9 mouse cellular contexts compared by ENCODE assay signal in the genomic region with DNA sequence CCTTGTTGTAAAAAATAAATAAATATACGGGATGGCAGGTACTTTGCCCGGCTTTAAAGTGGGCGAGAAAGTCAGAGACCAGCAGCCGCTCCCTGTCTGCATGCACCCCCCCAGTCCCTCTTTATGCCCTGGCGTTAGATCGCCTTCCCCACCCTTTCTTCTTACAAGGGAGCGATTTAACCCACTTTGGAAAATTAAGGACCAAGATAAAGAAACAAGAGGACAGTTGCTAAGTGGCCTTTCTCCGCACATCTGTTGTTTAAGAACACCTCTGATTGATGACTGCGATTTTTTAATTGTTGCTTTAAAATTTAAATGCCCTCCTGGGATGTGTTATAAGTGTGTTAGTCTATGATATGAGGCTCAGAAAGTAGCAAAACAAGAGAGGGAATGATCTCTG. TPM values are rescaled to one million over a fixed set of nuclear protein-coding genes. Genes with fewer than 3 reads are reported as not detected.
A peak's percentile ranks its signal among the peaks of the same experiment; 100 is the strongest.
DNase-seq lines count a peak whose midpoint lies in the region; ATAC-seq and TF ChIP-seq lines count a peak whose summit lies in the region.
"Had no signal": no experiment of that assay in that cellular context is flagged by ENCODE, and none has a peak within 500 bp of the region (broad histone marks: within the 10 kb centered on the region; RNA-seq: fewer than 3 reads in every experiment).

No protein-coding gene starts in this region.

- DNase-seq in left cerebral cortex, adult 2 months (ENCODE audit: extremely low spot score in 1 of 2, low spot score in 2 of 2), result no peak
- DNase-seq in left cerebral cortex, adult 18-20 months (ENCODE audit: low spot score in 2 of 2), result no peak
- no peak for DNase-seq in forebrain, embryonic 11.5 days (ENCODE audit: low spot score)
- no peak for DNase-seq in hindbrain, postnatal 0 days (ENCODE audit: low spot score)
- no peak for DNase-seq in thymus, postnatal 4 days
- DNase-seq in frontal cortex, adult 2 months (ENCODE audit: extremely low spot score in 1 of 2, low spot score in 1 of 2), result no peak
- no peak for DNase-seq in frontal cortex, postnatal 14 days (ENCODE audit: low spot score in 2 of 2)
- DNase-seq: layer of hippocampus, adult 9-11 months had no signal

- peaks cover 3% of the 10 kb centered on the region for H3K36me3 ChIP-seq in forebrain, embryonic 11.5 days (ENCODE audit: control insufficient read depth, insufficient read depth, low read length)
- peaks cover 6% of the 10 kb centered on the region; the same call in 1 of the 2 replicates for H3K36me3 ChIP-seq in hindbrain, postnatal 0 days (ENCODE audit: insufficient read depth, low read length)
- no peaks in the 10 kb centered on the region for H3K36me3 ChIP-seq in neural tube, embryonic 13.5 days

- no peak for ATAC-seq in forebrain, embryonic 11.5 days (replicated peaks; ENCODE audit: low FRiP score)
- ATAC-seq in hindbrain, postnatal 0 days, result no peak
- no peak for ATAC-seq in neural tube, embryonic 13.5 days (ENCODE audit: low read depth)

- intact Hi-C loops in left cerebral cortex, adult 2 months (cut with DNase I), result loop anchor here (5.0 kb wide), 2 partner anchors 85 to 105 kb away; no protein-coding TSS in a partner anchor

- peak overlapping the region; percentile 58 for H3K4me2 ChIP-seq in forebrain, embryonic 11.5 days (ENCODE audit: low read depth, low read length, severe bottlenecking)
- peak overlapping the region; percentile 73 for H3K4me2 ChIP-seq in hindbrain, postnatal 0 days (ENCODE audit: low read depth, low read length)
- peak overlapping the region; percentile 75 for H3K4me2 ChIP-seq in neural tube, embryonic 13.5 days

- no peak for TF ChIP-seq CTCF in left cerebral cortex, adult 2 months (IDR thresholded peaks at IDR 0.05)
- no peak for TF ChIP-seq CTCF in hindbrain, postnatal 0 days (IDR thresholded peaks at IDR 0.05; ENCODE audit: low read depth)

- H3K27ac ChIP-seq in left cerebral cortex, adult 2 months, result peak overlapping the region; percentile 96
- H3K27ac ChIP-seq in forebrain, embryonic 11.5 days (ENCODE audit: low read depth, low read length), result peak overlapping the region; percentile 32; the same call in 1 of the 2 replicates
- H3K27ac ChIP-seq in hindbrain, postnatal 0 days, result peak overlapping the region; percentile 54; the same call in 1 of the 2 replicates
- H3K27ac ChIP-seq in neural tube, embryonic 13.5 days (replicated peaks), result peak overlapping the region; percentile 72

- H3K9ac ChIP-seq in forebrain, embryonic 11.5 days (ENCODE audit: low read length), result peak overlapping the region; percentile 35
- peak overlapping the region; percentile 50 for H3K9ac ChIP-seq in hindbrain, postnatal 0 days (replicated peaks; ENCODE audit: low read length)
- H3K9ac ChIP-seq in neural tube, embryonic 13.5 days, result peak overlapping the region; percentile 68

- peak overlapping the region; percentile 90 for H3K4me3 ChIP-seq in left cerebral cortex, adult 2 months
- H3K4me3 ChIP-seq in forebrain, embryonic 11.5 days (ENCODE audit: low read depth, low read length), result peak overlapping the region; percentile 87
- peak overlapping the region; percentile 91 for H3K4me3 ChIP-seq in hindbrain, postnatal 0 days (ENCODE audit: low read length)
- peak overlapping the region; percentile 91 for H3K4me3 ChIP-seq in neural tube, embryonic 13.5 days

- peaks cover 21% of the 10 kb centered on the region for H3K4me1 ChIP-seq in forebrain, embryonic 11.5 days (replicated peaks; ENCODE audit: control insufficient read depth, insufficient read depth, low read length)
- peaks cover 10% of the 10 kb centered on the region for H3K4me1 ChIP-seq in hindbrain, postnatal 0 days (ENCODE audit: insufficient read depth, low read length)
- peaks cover 61% of the 10 kb centered on the region for H3K4me1 ChIP-seq in neural tube, embryonic 13.5 days (replicated peaks)

- H3K9me3 ChIP-seq in forebrain, embryonic 11.5 days (ENCODE audit: control insufficient read depth, low read length), result no peaks in the 10 kb centered on the region
- no peaks in the 10 kb centered on the region for H3K9me3 ChIP-seq in hindbrain, postnatal 0 days (ENCODE audit: low read length)
- H3K9me3 ChIP-seq in neural tube, embryonic 13.5 days, result no peaks in the 10 kb centered on the region

- 29% methylated on average over 9 of the region's 9 CpGs for WGBS in forebrain, embryonic 11.5 days
- 40% methylated on average over 9 of the region's 9 CpGs for WGBS in hindbrain, postnatal 0 days
- 20% methylated on average over 9 of the region's 9 CpGs for WGBS in neural tube, embryonic 13.5 days

- no peaks in the 10 kb centered on the region for H3K27me3 ChIP-seq in forebrain, embryonic 11.5 days (ENCODE audit: control insufficient read depth, insufficient read depth, low read length)
- H3K27me3 ChIP-seq in hindbrain, postnatal 0 days (ENCODE audit: insufficient read depth, low read length), result no peaks in the 10 kb centered on the region
- no peaks in the 10 kb centered on the region for H3K27me3 ChIP-seq in neural tube, embryonic 13.5 days

RNA-seq across cellular contexts. Expression of a gene that starts 5.2 kb away (rescaled TPM):
- total RNA-seq in left cerebral cortex, adult 2 months (2021), result 100 to 1,000 TPM; 140 to 143 TPM
- total RNA-seq in left cerebral cortex, adult 18-20 months (2021), result 100 to 1,000 TPM; 130 to 135 TPM
- 45.8 and 51.1 TPM in 2 replicates for polyA plus RNA-seq in forebrain, embryonic 11.5 days (2014; fragmentation: Nextera tagmentation; extraction: Ambion mirVana)
- 44.4 and 51.6 TPM in 2 replicates for total RNA-seq in hindbrain, postnatal 0 days (2014; rRNA removed)
- polyA plus RNA-seq in hindbrain, postnatal 0 days (2015; fragmentation: Nextera tagmentation; extraction: Ambion mirVana), result 33.5 and 37.6 TPM in 2 replicates
- polyA plus RNA-seq in neural tube, embryonic 13.5 days (2015; fragmentation: Nextera tagmentation; extraction: Ambion mirVana), result 34.4 and 37.0 TPM in 2 replicates
- 125 and 130 TPM in 2 replicates for polyA plus RNA-seq in frontal cortex, adult 2 months (2012; rRNA removed)

Comparison
In these comparisons a context has a peak if more than half of its experiments do, and no peak if none do; other contexts are left out.
1. H3K27ac ChIP-seq: peak in every context shown above with its lines; median percentile 96 in left cerebral cortex, adult 2 months; 72 in neural tube, embryonic 13.5 days; 54 in hindbrain, postnatal 0 days; 32 in forebrain, embryonic 11.5 days.